Mouse (Mus musculus): Measurements from ENCODE around the gene Nsf.

DNA sequence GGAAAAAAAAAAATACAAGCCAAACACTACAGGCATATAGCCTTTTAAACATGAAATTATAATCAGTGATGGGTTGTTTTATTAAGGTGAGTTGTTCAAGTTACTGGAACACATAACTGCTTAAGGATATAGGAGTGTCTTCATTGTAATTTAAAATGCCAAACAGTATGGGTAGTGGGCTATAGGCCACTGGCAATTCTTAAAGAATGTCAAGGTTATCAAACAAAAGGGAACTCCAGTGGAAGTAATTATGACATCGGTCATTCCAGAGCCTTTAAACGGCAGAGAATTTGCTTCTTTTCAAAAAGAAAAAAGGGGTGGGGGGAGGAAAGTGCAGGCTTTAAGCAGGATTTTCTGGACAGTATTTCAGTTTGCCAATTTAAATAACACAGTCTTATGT, 18.1 kb downstream of the Nsf start:
- no peak for TF ChIP-seq CTCF (IDR thresholded peaks at IDR 0.05; ENCODE audit: low read depth, low read length)
- TF ChIP-seq POLR2A (IDR thresholded peaks at IDR 0.05; ENCODE audit: borderline replicate concordance, low read depth, low read length): no peak

Data from bone marrow macrophage, adult 2 months (primary cell).